Mouse (Mus musculus) frontal cortex, adult 2 months (tissue): ENCODE data around the gene Mtmr4. TPM values are rescaled to one million over a fixed set of nuclear protein-coding genes. Genes with fewer than 3 reads are reported as not detected.

ENCODE experiments used
- polyA plus RNA-seq: library from polyadenylated mRNA; depleted of rRNA; stranded (reverse); fragments of >200 nt; gene quantifications from 2 replicates; pipeline ENCODE4 v1.2.3, GENCODE M21; 2012; rRNA removed

The Mtmr4 gene
- polyA plus RNA-seq, 1 experiment = 47.3 TPM

Other genes with a start within 250 kb of the Mtmr4 start
- 131 and 144 TPM in 2 replicates for gene Ppm1e, start 233.1 kb upstream of the Mtmr4 start, polyA plus RNA-seq
- 3.5 and 3.7 TPM in 2 replicates for gene Rad51c, start 187.2 kb upstream of the Mtmr4 start, polyA plus RNA-seq
- 0.15 and 0.34 TPM in 2 replicates for gene Tex14, start 187.1 kb upstream of the Mtmr4 start, polyA plus RNA-seq
- gene Gm11492, start 25.5 kb upstream of the Mtmr4 start, polyA plus RNA-seq = 0.04 TPM in 1 of 2 replicates, not detected in the other
- 287 and 294 TPM in 2 replicates for gene Sept4, start 23.3 kb upstream of the Mtmr4 start, polyA plus RNA-seq
- gene Hsf5, start 25.0 kb downstream of the Mtmr4 start, polyA plus RNA-seq = 0.29 and 0.46 TPM in 2 replicates
- gene Rnf43, start 70.6 kb downstream of the Mtmr4 start, polyA plus RNA-seq = 1.4 and 1.7 TPM in 2 replicates
- 146 and 148 TPM in 2 replicates for gene Supt4a, start 145.4 kb downstream of the Mtmr4 start, polyA plus RNA-seq
- gene Tspoap1, start 168.4 kb downstream of the Mtmr4 start, polyA plus RNA-seq = 294 and 326 TPM in 2 replicates
- 0.34 TPM in 1 of 2 replicates, not detected in the other for gene Mpo, start 201.4 kb downstream of the Mtmr4 start, polyA plus RNA-seq
- gene Lpo, start 236.1 kb downstream of the Mtmr4 start, polyA plus RNA-seq = 0.42 and 0.63 TPM in 2 replicates